Mouse (Mus musculus): ENCODE data around the gene Olfr1474. TPM values are rescaled to one million over a fixed set of nuclear protein-coding genes. Genes with fewer than 3 reads are reported as not detected.
"Not testable (repeated sequence)": the region's sequence is repeated elsewhere in the genome, so short reads cannot be mapped to it uniquely, and the experiment has no call there.

Olfr1474 gene
- total RNA-seq (2021), result not detected
- long read RNA-seq, experiment 1, result 0 reads
- long read RNA-seq, experiment 2, result 0 reads

DNA sequence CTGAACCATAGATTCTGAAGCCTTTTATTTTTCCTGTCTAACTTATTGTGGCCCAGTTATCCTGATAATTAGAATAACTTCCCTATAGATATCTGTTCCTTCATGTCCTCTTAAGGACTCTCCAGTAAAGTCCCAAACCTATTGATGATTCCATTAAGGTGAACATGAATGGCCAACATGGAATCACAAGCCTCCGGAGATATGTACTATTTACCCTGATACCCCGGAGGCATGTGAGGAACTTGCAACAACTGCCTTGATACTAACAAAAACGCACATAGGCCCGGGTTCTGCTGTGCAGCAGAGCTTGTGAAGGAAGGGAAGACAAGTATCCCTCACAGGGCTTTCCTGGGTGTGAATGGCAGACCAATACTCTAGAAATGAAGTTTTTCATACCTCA is at the start of gene Olfr1474:
TSS of gene Olfr1474 (plus strand) at position 301 of the 400 bp plus-strand sequence.
- DNase-seq (ENCODE audit: low spot score in 2 of 2), result not testable (repeated sequence)

DNA sequence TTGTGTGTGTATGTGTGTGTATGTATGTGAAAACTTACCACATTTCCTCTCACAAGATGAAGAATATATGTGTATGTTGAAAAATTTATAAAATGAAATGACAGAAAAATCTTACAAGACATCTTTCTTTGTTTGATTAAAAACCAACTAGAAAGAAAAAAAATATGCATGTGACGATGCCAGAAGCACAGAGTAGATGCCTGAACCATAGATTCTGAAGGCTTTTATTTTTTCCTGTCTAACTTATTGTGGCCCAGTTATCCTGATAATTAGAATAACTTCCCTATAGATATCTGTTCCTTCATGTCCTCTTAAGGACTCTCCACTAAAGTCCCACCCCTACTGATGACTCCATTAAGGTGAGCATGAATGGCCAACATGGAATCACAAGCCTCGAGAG is 26.3 kb upstream of the Olfr1474 start, which contains the start of gene Olfr1471:
TSS of gene Olfr1471 (plus strand) at position 301 of the 400 bp plus-strand sequence.
- DNase-seq (ENCODE audit: low spot score in 2 of 2), result not testable (repeated sequence)

DNA sequence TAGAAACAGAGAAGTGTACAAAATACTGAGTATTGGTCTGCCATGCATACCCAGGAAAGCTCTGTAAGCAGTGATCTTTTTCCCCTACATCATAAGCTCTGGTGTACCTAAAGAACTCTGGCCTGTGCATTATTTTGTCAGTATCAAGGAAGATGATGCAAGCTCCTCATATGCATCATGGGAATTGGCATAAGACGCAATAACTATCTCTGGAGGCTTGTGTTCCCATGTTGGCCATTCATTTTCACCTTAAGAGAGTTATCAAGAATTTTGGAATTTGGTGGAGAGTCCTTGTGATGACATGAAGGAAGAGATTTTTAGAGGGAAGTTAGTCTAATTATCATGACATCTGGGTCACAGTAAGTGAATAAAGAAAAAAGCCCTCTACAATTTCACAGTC is 13.4 kb upstream of the Olfr1474 start, which contains the start of gene Olfr1472:
TSS of gene Olfr1472 (minus strand) at position 101 of the 400 bp plus-strand sequence.
- DNase-seq (ENCODE audit: low spot score in 2 of 2), result no peak

GRCm38 (mm10) chr19:13480096-13480495 is 10.7 kb downstream of the Olfr1474 start, which contains the start of gene Olfr1475:
TSS of gene Olfr1475 (minus strand) at chr19:13480196.
- no peak for DNase-seq (ENCODE audit: low spot score in 2 of 2)

DNA sequence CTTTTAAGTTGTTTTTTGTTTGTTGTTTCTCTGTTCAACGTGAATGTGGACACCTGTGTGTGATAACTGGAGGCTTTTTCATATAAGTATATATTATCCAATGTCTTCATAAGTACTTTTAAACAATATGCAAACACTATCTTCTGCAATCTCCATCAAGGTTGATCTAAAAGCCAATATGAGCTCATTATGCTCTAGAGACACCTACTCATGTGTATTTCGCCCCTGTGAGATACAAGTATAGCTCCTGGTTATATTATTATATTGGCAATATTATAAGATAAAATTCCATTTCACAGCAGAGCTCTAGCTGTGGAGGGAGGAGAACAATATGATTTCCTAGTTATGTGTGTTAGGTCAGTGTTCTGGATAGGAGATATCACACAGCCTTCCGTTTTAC is 30.9 kb downstream of the Olfr1474 start, which contains the start of gene Olfr1477:
TSS of gene Olfr1477 (plus strand) at position 301 of the 400 bp plus-strand sequence.
- no peak for DNase-seq (ENCODE audit: low spot score in 2 of 2)

Other genes with a start within 250 kb of the Olfr1474 start
- not detected for gene Olfr1463, start 238.2 kb upstream of the Olfr1474 start, total RNA-seq (2021)
- gene Olfr1465, start 154.0 kb upstream of the Olfr1474 start, total RNA-seq (2021), result not detected
- not detected for gene Olfr1466, start 130.7 kb upstream of the Olfr1474 start, total RNA-seq (2021)
- gene Olfr1467, start 107.3 kb upstream of the Olfr1474 start, total RNA-seq (2021), result not detected
- gene Olfr1469, start 61.7 kb upstream of the Olfr1474 start, total RNA-seq (2021), result not detected
- not detected for gene Olfr1471, start 26.2 kb upstream of the Olfr1474 start, total RNA-seq (2021)
- not detected for gene Olfr1472, start 13.5 kb upstream of the Olfr1474 start, total RNA-seq (2021)
- gene Olfr1475, start 10.6 kb downstream of the Olfr1474 start, total RNA-seq (2021), result not detected
- gene Olfr1477, start 31.0 kb downstream of the Olfr1474 start, total RNA-seq (2021), result not detected
- gene Olfr1480, start 58.3 kb downstream of the Olfr1474 start, total RNA-seq (2021), result not detected
- gene Olfr1484, start 113.9 kb downstream of the Olfr1474 start, total RNA-seq (2021), result not detected
- gene Olfr1487, start 147.8 kb downstream of the Olfr1474 start, total RNA-seq (2021), result not detected
- not detected for gene Olfr1489, start 162.1 kb downstream of the Olfr1474 start, total RNA-seq (2021)
- gene Olfr1490, start 181.5 kb downstream of the Olfr1474 start, total RNA-seq (2021), result not detected
- not detected for gene Olfr1491, start 227.7 kb downstream of the Olfr1474 start, total RNA-seq (2021)

Data from adrenal gland, postnatal 4 days (tissue).